Mouse (Mus musculus) cortical plate, adult 2 months (tissue): ENCODE measurements around the gene Hspg2. TPM values are rescaled to one million over a fixed set of nuclear protein-coding genes. Genes with fewer than 3 reads are reported as not detected.

Source experiments
- H3K27ac ChIP-seq: fragments of 200-500 bp; 2 replicates; pipeline ENCODE4 v1.5.1; 2012; ENCODE audit warnings: low read length, control low read depth, inconsistent platforms; ENCODE audit not compliant: insufficient read depth
- H3K4me1 ChIP-seq: fragments of 200-500 bp; 2 replicates; pipeline ENCODE4 v1.6.1; 2011; ENCODE audit warnings: low read length; ENCODE audit not compliant: control insufficient read depth, insufficient read depth
- H3K4me3 ChIP-seq: fragments of 200-500 bp; 2 replicates; pipeline ENCODE4 v1.5.1; 2011; ENCODE audit warnings: mild to moderate bottlenecking, low read length, control low read depth; ENCODE audit not compliant: insufficient read depth
- CTCF ChIP-seq: fragments of 200-500 bp; IDR thresholded peaks from 2 replicates; pipeline ENCODE4 v1.5.1; 2011; ENCODE audit warnings: mild to moderate bottlenecking, control low read depth, low read length; ENCODE audit not compliant: insufficient read depth; ENCODE audit errors: extremely low read depth
- POLR2A ChIP-seq: fragments of 200-500 bp; IDR thresholded peaks from 2 replicates; pipeline ENCODE4 v1.6.1; 2011; ENCODE audit warnings: mild to moderate bottlenecking, low read length, control low read depth; ENCODE audit not compliant: insufficient read depth; ENCODE audit errors: extremely low read depth
- polyA plus RNA-seq: library from polyadenylated mRNA; depleted of rRNA; stranded (reverse); fragments of >200 nt; gene quantifications from 2 replicates; pipeline ENCODE4 v1.2.3, GENCODE M21; 2012

Hspg2 gene
- polyA plus RNA-seq, 1 experiment: 2.6 TPM

- TF ChIP-seq CTCF (no peak), POLR2A (no peak)
- Histone ChIP-seq H3K27ac (no peak overlapping the region), H3K4me1 (no peaks in the 10 kb centered on the region), H3K4me3 (no peak overlapping the region)
These were observed 11.2 kb downstream of the Hspg2 start for GRCm38 (mm10) chr4:137479757-137480156.

DNA sequence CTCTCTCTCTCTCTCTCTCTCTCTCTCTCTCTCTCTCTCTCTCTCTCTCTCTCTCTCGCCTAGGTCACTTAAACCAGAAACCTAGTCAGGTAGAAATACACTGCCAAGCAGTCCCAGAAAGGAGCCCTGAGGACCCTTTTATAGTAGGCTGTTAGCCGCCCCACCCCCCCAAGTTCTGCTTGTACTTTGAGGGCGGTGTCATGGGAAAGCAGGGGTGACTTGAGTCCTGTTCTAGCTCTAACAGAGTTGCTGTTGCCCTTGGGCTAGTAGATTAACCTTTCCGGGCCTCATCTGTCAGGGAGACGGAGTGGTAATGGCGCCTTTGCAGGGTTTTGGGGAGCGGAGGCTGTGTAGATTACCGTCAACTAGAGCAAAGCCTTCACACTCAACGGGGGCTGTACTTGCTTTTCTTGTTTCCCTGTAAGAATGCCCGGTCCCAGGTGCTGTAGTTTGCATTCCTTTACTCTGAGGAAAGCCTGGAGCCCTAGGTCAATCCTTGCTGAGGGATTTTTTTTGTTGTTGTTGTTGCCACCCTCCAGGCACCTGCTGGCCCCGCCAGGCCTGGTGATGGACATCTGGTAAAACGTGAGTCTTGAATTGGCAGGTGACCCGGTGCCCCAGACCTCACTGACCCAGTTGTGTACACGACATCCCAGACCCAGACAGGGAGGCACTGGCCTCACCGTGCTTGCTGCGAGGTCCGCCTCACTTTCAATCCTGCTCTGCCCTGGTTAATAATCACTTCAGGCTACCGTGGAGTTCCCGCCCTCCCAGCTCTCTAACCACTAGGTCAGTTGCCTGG lies 11.8 kb downstream of the Hspg2 start:
- Histone ChIP-seq H3K27ac (no peak overlapping the region), H3K4me3 (no peak overlapping the region), H3K4me1 (no peaks in the 10 kb centered on the region)
- TF ChIP-seq CTCF: no peak
- no peak for TF ChIP-seq POLR2A

DNA sequence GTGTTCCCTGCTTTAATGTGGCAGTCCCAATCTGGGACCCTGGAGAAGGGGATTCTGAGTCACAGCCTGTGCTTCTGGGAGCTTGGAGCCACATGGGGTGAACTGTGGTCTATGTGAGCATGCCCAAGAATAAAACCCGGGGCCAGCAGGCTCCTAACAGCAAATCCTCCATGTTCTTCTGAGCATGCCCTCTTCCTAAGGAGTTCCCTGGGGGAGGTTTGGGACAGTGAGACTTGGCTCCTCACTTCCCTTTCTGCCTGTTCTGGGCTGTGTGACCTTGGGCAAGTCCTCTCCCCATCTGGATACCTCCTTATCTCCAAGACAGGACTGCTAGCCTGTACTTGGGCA lies 12.4 kb downstream of the Hspg2 start:
- TF ChIP-seq POLR2A: no peak
- no peak for TF ChIP-seq CTCF
- H3K27ac ChIP-seq: no peak overlapping the region
- no peaks in the 10 kb centered on the region for H3K4me1 ChIP-seq
- no peak overlapping the region for H3K4me3 ChIP-seq

DNA sequence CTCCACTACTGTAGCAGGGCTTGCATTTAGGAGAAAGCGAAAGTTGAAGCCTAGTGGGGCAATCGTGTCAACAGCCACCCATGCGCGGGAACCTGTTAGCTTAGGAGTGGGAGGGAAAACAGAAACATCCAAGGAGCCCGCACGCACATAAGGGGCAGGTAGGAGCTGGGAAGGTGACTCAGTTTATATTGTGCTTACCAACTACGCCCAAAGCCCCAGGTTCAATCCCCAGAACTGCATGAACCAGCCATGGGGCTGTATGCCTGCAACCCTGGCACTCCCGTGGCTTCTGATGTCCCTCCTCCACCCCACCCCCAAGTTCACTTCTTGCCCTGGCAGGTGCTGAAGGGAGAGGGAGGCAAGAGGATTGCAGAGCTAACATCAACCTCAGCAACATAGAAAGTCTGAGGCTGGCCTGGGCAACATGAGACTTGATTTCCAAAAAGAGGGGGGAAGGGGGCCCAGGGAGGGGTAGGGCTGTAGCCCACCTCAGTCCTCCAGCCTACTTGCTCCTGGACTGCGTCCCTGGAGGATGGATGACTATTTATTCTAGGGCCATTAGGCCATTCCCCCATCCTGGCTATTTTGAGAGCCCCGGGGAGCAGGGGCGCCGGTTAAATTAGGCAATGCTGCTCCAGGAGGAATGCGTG lies 12.9 kb downstream of the Hspg2 start:
- Histone ChIP-seq H3K4me3 (no peak overlapping the region), H3K27ac (no peak overlapping the region), H3K4me1 (no peaks in the 10 kb centered on the region)
- TF ChIP-seq CTCF (no peak), POLR2A (no peak)

- TF ChIP-seq CTCF: no peak
- Histone ChIP-seq H3K27ac (no peak overlapping the region), H3K4me1 (no peaks in the 10 kb centered on the region), H3K4me3 (no peak overlapping the region)
These were observed 15.3 kb downstream of the Hspg2 start for GRCm38 (mm10) chr4:137483871-137484270.

DNA sequence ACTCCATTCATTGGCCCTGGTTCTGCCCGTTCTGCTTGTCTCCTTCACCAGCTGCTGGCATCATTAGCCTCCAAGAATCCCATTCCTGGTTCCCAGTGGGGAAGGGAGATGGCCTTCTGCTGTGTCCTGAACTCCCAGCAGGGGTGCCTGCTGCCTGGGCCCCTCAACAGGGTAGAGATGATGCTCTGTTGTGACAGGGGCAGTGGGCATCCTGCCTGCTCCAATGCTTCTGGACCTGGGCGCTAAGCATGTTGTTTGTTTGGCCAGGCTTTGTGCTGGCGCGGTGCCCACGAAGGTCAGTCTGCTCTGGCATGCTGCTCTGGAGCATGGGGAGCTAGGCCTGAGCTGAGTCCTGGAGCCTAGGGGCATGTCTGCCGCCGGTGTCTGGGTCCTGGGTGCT lies 16.0 kb downstream of the Hspg2 start:
- Histone ChIP-seq H3K4me3 (no peak overlapping the region), H3K27ac (no peak overlapping the region), H3K4me1 (no peaks in the 10 kb centered on the region)
- TF ChIP-seq POLR2A (no peak), CTCF (no peak)

GRCm38 (mm10) chr4:137485258-137485960 lies 16.8 kb downstream of the Hspg2 start:
- H3K4me3 ChIP-seq: no peak overlapping the region
- no peak overlapping the region for H3K27ac ChIP-seq
- H3K4me1 ChIP-seq: no peaks in the 10 kb centered on the region
- TF ChIP-seq CTCF (no peak), POLR2A (no peak)

GRCm38 (mm10) chr4:137486081-137487014 lies 17.8 kb downstream of the Hspg2 start:
- Histone ChIP-seq H3K27ac (no peak overlapping the region), H3K4me3 (no peak overlapping the region), H3K4me1 (no peaks in the 10 kb centered on the region)
- TF ChIP-seq CTCF: no peak
- no peak for TF ChIP-seq POLR2A

- no peak overlapping the region for H3K4me3 ChIP-seq
- TF ChIP-seq POLR2A (no peak), CTCF (no peak)
- no peak overlapping the region for H3K27ac ChIP-seq
- H3K4me1 ChIP-seq: no peaks in the 10 kb centered on the region
These were observed 18.9 kb downstream of the Hspg2 start for GRCm38 (mm10) chr4:137487286-137488000.
